Mouse (Mus musculus): Measurements from ENCODE around the gene Flvcr1. TPM values are rescaled to one million over a fixed set of nuclear protein-coding genes. Genes with fewer than 3 reads are reported as not detected.

The Flvcr1 gene
- polyA plus RNA-seq, 1 experiment from 2014 or later = 3.5 TPM

DNA sequence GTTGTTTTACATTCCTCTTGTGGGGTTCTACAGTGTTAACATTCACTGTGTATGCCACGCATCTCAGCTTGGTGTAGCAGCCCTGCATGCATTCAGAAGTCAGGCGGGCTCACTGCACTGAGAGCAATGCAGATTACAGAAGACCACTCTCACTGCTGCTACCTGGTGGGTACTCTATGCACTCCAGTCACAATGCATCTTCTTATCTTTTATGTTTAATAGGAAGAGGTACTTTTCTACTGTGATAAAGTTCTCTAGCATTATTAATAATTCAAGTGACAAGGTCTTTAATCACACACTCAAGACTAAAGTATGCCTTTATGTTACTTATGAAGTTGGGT, 29.5 kb upstream of the Flvcr1 start:
- peaks cover 26% of the 10 kb centered on the region for H3K36me3 ChIP-seq (ENCODE audit: control insufficient read depth, insufficient read depth, low read length)
- ATAC-seq (ENCODE audit: insufficient number of reproducible peaks, insufficient read depth, low FRiP score, low read depth) = no peak
- H3K9ac ChIP-seq (ENCODE audit: low read length) = no peak overlapping the region
- 52% methylated on average over 2 of the region's 2 CpGs for WGBS
- H3K9me3 ChIP-seq (ENCODE audit: control insufficient read depth, low read length) = no peaks in the 10 kb centered on the region
- no peak overlapping the region for H3K4me2 ChIP-seq (ENCODE audit: low read length)
- H3K27ac ChIP-seq (replicated peaks in 1 of 2; ENCODE audit: control insufficient read depth in 1 of 2, insufficient read depth in 1 of 2, low read depth in 2 of 2, low read length in 2 of 2) = no peak overlapping the region
- H3K4me1 ChIP-seq (ENCODE audit: control insufficient read depth in 2 of 2, insufficient read depth in 2 of 2, low read length in 2 of 2) = no peaks in the 10 kb centered on the region
- H3K27me3 ChIP-seq (ENCODE audit: control insufficient read depth, insufficient read depth, low read length) = no peaks in the 10 kb centered on the region
- no peak overlapping the region for H3K4me3 ChIP-seq (ENCODE audit: control insufficient read depth in 1 of 2, insufficient read depth in 1 of 2, low read depth in 1 of 2, low read length in 2 of 2)

DNA sequence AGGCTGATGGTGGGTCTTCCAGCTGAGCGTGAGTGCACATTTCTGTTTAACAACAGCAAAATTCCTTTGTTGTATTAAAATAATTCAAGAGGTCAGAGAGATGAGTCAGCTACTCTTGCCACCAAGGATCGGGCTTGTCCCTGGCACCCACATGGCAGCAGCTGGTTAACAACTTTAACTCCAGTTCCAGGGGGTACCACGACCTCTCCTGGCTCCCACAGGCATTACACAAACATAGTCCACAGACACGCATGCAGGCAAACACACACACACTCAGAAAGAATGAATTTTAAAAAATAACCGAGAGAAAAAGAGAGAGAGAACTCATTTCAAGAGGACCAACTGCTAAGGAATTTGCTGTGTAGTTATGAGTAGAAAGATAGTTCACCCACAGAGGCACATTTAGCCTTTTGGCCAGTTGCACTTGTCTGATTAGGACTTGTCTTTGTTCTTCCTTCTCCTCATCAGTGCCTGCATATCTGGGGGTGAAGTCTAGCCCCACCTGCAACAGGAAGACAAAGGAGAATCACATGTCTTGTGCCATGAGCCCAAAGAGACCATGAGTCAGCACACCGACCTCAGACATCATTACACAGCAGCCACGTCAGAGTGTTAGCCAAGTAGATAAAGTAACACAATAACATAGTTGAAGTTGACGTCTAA, 29.0 kb upstream of the Flvcr1 start:
- Histone ChIP-seq H3K4me2 (ENCODE audit: low read length) (no peak overlapping the region), H3K36me3 (ENCODE audit: control insufficient read depth, insufficient read depth, low read length) (peaks cover 26% of the 10 kb centered on the region), H3K9ac (ENCODE audit: low read length) (no peak overlapping the region), H3K27me3 (ENCODE audit: control insufficient read depth, insufficient read depth, low read length) (no peaks in the 10 kb centered on the region), H3K27ac (replicated peaks in 1 of 2; ENCODE audit: control insufficient read depth in 1 of 2, insufficient read depth in 1 of 2, low read depth in 2 of 2, low read length in 2 of 2) (no peak overlapping the region), H3K4me1 (ENCODE audit: control insufficient read depth in 2 of 2, insufficient read depth in 2 of 2, low read length in 2 of 2) (no peaks in the 10 kb centered on the region), H3K9me3 (ENCODE audit: control insufficient read depth, low read length) (no peaks in the 10 kb centered on the region), H3K4me3 (ENCODE audit: control insufficient read depth in 1 of 2, insufficient read depth in 1 of 2, low read depth in 1 of 2, low read length in 2 of 2) (no peak overlapping the region)
- ATAC-seq (ENCODE audit: insufficient number of reproducible peaks, insufficient read depth, low FRiP score, low read depth) = no peak
- WGBS = 58% methylated on average over 8 of the region's 8 CpGs

GRCm38 (mm10) chr1:191053555-191053954, 27.6 kb upstream of the Flvcr1 start:
- Histone ChIP-seq H3K27me3 (ENCODE audit: control insufficient read depth, insufficient read depth, low read length) (no peaks in the 10 kb centered on the region), H3K36me3 (ENCODE audit: control insufficient read depth, insufficient read depth, low read length) (peaks cover 26% of the 10 kb centered on the region), H3K4me1 (ENCODE audit: control insufficient read depth in 2 of 2, insufficient read depth in 2 of 2, low read length in 2 of 2) (no peaks in the 10 kb centered on the region), H3K9me3 (ENCODE audit: control insufficient read depth, low read length) (no peaks in the 10 kb centered on the region), H3K9ac (ENCODE audit: low read length) (no peak overlapping the region), H3K4me3 (ENCODE audit: control insufficient read depth in 1 of 2, insufficient read depth in 1 of 2, low read depth in 1 of 2, low read length in 2 of 2) (no peak overlapping the region), H3K27ac (replicated peaks in 1 of 2; ENCODE audit: control insufficient read depth in 1 of 2, insufficient read depth in 1 of 2, low read depth in 2 of 2, low read length in 2 of 2) (no peak overlapping the region), H3K4me2 (ENCODE audit: low read length) (no peak overlapping the region)
- 65% methylated on average over 3 of the region's 3 CpGs for WGBS
- no peak for ATAC-seq (ENCODE audit: insufficient number of reproducible peaks, insufficient read depth, low FRiP score, low read depth)

DNA sequence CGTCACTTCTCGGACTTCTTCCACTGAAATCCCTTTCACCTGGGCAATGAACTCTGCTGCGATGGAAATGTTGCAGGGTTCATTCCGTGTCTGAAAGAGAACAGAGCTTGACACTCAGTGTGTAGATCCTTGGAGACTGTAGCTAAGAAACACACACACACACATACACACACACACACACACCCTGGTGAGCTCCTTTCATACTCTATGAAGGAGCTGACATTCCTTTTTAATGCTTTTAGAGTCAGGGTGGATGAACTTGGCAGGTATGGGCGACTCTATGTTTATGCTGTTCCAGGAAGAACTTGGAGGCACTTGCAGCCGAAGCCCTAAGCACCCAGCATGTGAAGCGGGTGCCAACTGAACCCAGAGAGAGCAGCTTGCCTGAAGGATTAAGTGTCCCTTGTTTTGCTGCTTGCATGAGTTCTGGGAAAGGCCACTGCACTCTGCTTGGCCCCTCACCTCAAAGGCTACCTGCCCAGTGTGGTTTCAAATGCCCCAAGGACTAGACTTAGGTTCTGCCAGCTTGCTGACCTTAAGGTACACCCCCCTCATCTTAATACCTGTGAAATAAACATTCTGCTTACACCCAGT, 20.4 kb upstream of the Flvcr1 start:
- H3K9me3 ChIP-seq (ENCODE audit: control insufficient read depth, low read length) = no peaks in the 10 kb centered on the region
- H3K4me3 ChIP-seq (ENCODE audit: control insufficient read depth in 1 of 2, insufficient read depth in 1 of 2, low read depth in 1 of 2, low read length in 2 of 2) = no peak overlapping the region
- no peak overlapping the region for H3K27ac ChIP-seq (replicated peaks in 1 of 2; ENCODE audit: control insufficient read depth in 1 of 2, insufficient read depth in 1 of 2, low read depth in 2 of 2, low read length in 2 of 2)
- 60% methylated on average over 7 of the region's 7 CpGs for WGBS
- H3K36me3 ChIP-seq (ENCODE audit: control insufficient read depth, insufficient read depth, low read length) = peaks cover 5% of the 10 kb centered on the region; the same call in 1 of the 2 replicates
- H3K4me1 ChIP-seq (ENCODE audit: control insufficient read depth in 2 of 2, insufficient read depth in 2 of 2, low read length in 2 of 2) = no peaks in the 10 kb centered on the region
- no peak overlapping the region for H3K9ac ChIP-seq (ENCODE audit: low read length)
- no peak for ATAC-seq (ENCODE audit: insufficient number of reproducible peaks, insufficient read depth, low FRiP score, low read depth)
- no peak overlapping the region for H3K4me2 ChIP-seq (ENCODE audit: low read length)
- no peaks in the 10 kb centered on the region for H3K27me3 ChIP-seq (ENCODE audit: control insufficient read depth, insufficient read depth, low read length)

- 93% methylated on average over 2 of the region's 2 CpGs for WGBS
- H3K27ac ChIP-seq (replicated peaks in 1 of 2; ENCODE audit: control insufficient read depth in 1 of 2, insufficient read depth in 1 of 2, low read depth in 2 of 2, low read length in 2 of 2) = no peak overlapping the region
- no peak for ATAC-seq (ENCODE audit: insufficient number of reproducible peaks, insufficient read depth, low FRiP score, low read depth)
These were observed 19.3 kb upstream of the Flvcr1 start for GRCm38 (mm10) chr1:191045264-191045663.

GRCm38 (mm10) chr1:191042688-191043087, 16.7 kb upstream of the Flvcr1 start:
- H3K4me3 ChIP-seq (ENCODE audit: control insufficient read depth in 1 of 2, insufficient read depth in 1 of 2, low read depth in 1 of 2, low read length in 2 of 2) = no peak overlapping the region
- H3K27me3 ChIP-seq (ENCODE audit: control insufficient read depth, insufficient read depth, low read length) = no peaks in the 10 kb centered on the region
- peaks cover 5% of the 10 kb centered on the region; the same call in 1 of the 2 replicates for H3K36me3 ChIP-seq (ENCODE audit: control insufficient read depth, insufficient read depth, low read length)
- no peak overlapping the region for H3K9ac ChIP-seq (ENCODE audit: low read length)
- 61% methylated on average over 3 of the region's 3 CpGs for WGBS
- H3K4me1 ChIP-seq (ENCODE audit: control insufficient read depth in 2 of 2, insufficient read depth in 2 of 2, low read length in 2 of 2) = no peaks in the 10 kb centered on the region
- ATAC-seq (ENCODE audit: insufficient number of reproducible peaks, insufficient read depth, low FRiP score, low read depth) = no peak
- H3K4me2 ChIP-seq (ENCODE audit: low read length) = no peak overlapping the region
- H3K9me3 ChIP-seq (ENCODE audit: control insufficient read depth, low read length) = no peaks in the 10 kb centered on the region
- no peak overlapping the region for H3K27ac ChIP-seq (replicated peaks in 1 of 2; ENCODE audit: control insufficient read depth in 1 of 2, insufficient read depth in 1 of 2, low read depth in 2 of 2, low read length in 2 of 2)

More at GRCm38 (mm10) chr1:191045264-191045663, 19.3 kb upstream of the Flvcr1 start:
- H3K9me3 ChIP-seq (ENCODE audit: control insufficient read depth, low read length) = no peaks in the 10 kb centered on the region
- no peak overlapping the region for H3K9ac ChIP-seq (ENCODE audit: low read length)
- H3K4me1 ChIP-seq (ENCODE audit: control insufficient read depth in 2 of 2, insufficient read depth in 2 of 2, low read length in 2 of 2) = no peaks in the 10 kb centered on the region
- peaks cover 5% of the 10 kb centered on the region; the same call in 1 of the 2 replicates for H3K36me3 ChIP-seq (ENCODE audit: control insufficient read depth, insufficient read depth, low read length)
- no peak overlapping the region for H3K4me3 ChIP-seq (ENCODE audit: control insufficient read depth in 1 of 2, insufficient read depth in 1 of 2, low read depth in 1 of 2, low read length in 2 of 2)
- H3K27me3 ChIP-seq (ENCODE audit: control insufficient read depth, insufficient read depth, low read length) = no peaks in the 10 kb centered on the region
- no peak overlapping the region for H3K4me2 ChIP-seq (ENCODE audit: low read length)

DNA sequence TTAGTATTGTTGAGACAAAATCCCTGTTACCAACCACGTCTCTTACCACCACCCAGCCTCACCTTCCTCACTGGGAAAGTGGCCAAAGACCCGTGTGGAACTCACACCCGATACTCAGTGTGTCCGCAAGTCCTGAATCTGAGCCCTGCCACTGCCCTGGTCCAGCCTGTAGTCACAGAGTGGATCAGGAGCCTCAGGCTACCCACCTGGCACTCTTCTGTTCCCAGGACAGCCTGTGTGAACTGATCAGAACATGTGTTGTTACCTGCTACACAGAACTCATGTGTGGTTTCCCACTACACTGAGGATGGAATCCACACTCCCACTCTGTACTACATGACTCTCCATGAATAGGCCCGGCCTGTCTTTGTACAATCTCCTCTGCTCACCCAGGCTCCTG, 16.1 kb upstream of the Flvcr1 start:
- no peak for ATAC-seq (ENCODE audit: insufficient number of reproducible peaks, insufficient read depth, low FRiP score, low read depth)
- no peaks in the 10 kb centered on the region for H3K9me3 ChIP-seq (ENCODE audit: control insufficient read depth, low read length)

DNA sequence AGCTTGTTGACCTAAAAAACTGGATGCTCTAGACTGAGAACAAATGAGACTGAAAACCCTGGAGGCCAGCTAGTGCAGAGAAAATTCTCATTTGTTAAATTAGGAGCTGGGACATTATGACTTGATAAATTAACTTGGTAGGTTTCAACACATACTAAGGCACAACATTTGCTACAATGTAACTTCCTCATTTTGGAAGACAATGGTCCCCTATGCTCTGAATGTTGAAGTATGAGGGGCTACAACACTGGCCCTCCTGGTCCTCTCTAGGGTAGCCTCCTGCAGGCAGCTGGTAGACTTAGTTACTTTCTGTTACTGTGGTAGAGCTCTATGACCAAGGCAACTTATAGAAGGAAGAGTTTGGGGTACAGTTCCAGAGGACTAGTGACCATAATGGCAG, 15.4 kb upstream of the Flvcr1 start:
- Histone ChIP-seq H3K36me3 (ENCODE audit: control insufficient read depth, insufficient read depth, low read length) (peaks cover 5% of the 10 kb centered on the region; the same call in 1 of the 2 replicates), H3K4me2 (ENCODE audit: low read length) (no peak overlapping the region), H3K4me1 (ENCODE audit: control insufficient read depth in 2 of 2, insufficient read depth in 2 of 2, low read length in 2 of 2) (no peaks in the 10 kb centered on the region), H3K4me3 (ENCODE audit: control insufficient read depth in 1 of 2, insufficient read depth in 1 of 2, low read depth in 1 of 2, low read length in 2 of 2) (no peak overlapping the region), H3K9me3 (ENCODE audit: control insufficient read depth, low read length) (no peaks in the 10 kb centered on the region), H3K27me3 (ENCODE audit: control insufficient read depth, insufficient read depth, low read length) (no peaks in the 10 kb centered on the region), H3K27ac (replicated peaks in 1 of 2; ENCODE audit: control insufficient read depth in 1 of 2, insufficient read depth in 1 of 2, low read depth in 2 of 2, low read length in 2 of 2) (no peak overlapping the region), H3K9ac (ENCODE audit: low read length) (no peak overlapping the region)
- no peak for ATAC-seq (ENCODE audit: insufficient number of reproducible peaks, insufficient read depth, low FRiP score, low read depth)

More for the DNA sequence above, 16.1 kb upstream of the Flvcr1 start:
- WGBS = 77% methylated on average over 5 of the region's 5 CpGs
- H3K4me1 ChIP-seq (ENCODE audit: control insufficient read depth in 2 of 2, insufficient read depth in 2 of 2, low read length in 2 of 2) = no peaks in the 10 kb centered on the region
- H3K4me2 ChIP-seq (ENCODE audit: low read length) = no peak overlapping the region
- no peak overlapping the region for H3K4me3 ChIP-seq (ENCODE audit: control insufficient read depth in 1 of 2, insufficient read depth in 1 of 2, low read depth in 1 of 2, low read length in 2 of 2)
- no peak overlapping the region for H3K9ac ChIP-seq (ENCODE audit: low read length)
- no peak overlapping the region for H3K27ac ChIP-seq (replicated peaks in 1 of 2; ENCODE audit: control insufficient read depth in 1 of 2, insufficient read depth in 1 of 2, low read depth in 2 of 2, low read length in 2 of 2)
- peaks cover 5% of the 10 kb centered on the region; the same call in 1 of the 2 replicates for H3K36me3 ChIP-seq (ENCODE audit: control insufficient read depth, insufficient read depth, low read length)
- no peaks in the 10 kb centered on the region for H3K27me3 ChIP-seq (ENCODE audit: control insufficient read depth, insufficient read depth, low read length)
